Mouse (Mus musculus): ENCODE measurements around the gene Mettl17. TPM values are rescaled to one million over a fixed set of nuclear protein-coding genes. Genes with fewer than 3 reads are reported as not detected.
"Not testable (repeated sequence)": the region's sequence is repeated elsewhere in the genome, so short reads cannot be mapped to it uniquely, and the experiment has no call there.

Gene Mettl17
- total RNA-seq, 2 experiments from 2014 or later, result 3.1 to 4.2 TPM

DNA sequence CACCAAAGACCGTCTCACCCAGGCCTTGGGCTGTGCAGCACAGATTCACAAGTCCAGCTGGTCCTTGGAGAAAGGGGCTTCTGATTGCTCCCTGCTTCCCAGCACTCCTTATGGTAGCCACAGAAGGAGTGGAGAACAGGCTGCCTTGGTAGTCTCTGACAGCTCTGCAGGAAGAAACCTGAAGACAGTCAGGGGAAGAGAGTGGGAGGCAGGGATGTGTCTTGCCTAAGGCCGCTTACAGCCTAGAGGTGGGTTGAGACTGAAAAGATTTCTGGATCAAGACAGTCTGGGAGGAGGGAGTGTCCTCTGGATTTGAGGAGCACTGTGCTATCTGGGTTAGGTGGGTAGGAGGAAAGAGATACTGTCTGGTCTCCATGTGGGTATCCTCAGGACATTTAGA lies 38.3 kb downstream of the Mettl17 start:
- ATAC-seq (replicated peaks; ENCODE audit: low FRiP score, poor library complexity, severe bottlenecking), result no peak

- ATAC-seq (replicated peaks; ENCODE audit: low FRiP score, poor library complexity, severe bottlenecking), result no peak
These were observed 38.9 kb downstream of the Mettl17 start for GRCm38 (mm10) chr14:51923492-51923891.

GRCm38 (mm10) chr14:51926930-51927329 lies 42.3 kb downstream of the Mettl17 start:
- not testable (repeated sequence) for ATAC-seq (replicated peaks; ENCODE audit: low FRiP score, poor library complexity, severe bottlenecking)

DNA sequence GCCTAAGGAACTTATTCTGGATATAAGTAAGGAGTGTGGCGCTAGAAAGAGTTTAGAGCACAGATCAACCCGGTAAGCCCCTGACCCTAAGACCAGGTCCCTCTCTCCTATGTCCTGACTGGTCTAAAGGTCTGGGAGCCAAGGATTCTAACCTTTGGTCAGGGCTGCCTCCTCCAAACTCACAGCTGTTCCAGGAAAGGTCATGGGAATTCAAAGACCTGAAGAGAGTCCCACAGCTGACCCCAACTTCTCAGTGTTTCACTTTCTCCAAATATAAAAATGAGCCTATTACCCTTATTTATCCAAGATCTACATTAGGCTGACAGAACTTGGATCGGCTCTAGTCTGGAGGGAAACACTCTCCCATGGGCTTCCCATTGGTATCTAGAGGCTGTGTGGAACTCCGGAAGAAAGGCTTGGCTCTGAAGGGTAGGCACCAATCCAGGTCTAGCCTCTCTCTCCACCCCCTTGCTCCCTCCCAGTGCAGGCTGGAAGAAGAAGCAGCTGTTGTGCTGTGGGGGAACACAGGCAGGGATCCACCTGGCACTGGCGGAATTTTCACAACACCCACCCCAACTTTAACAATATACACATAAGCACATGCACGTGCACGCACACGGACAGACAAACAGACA lies 44.8 kb downstream of the Mettl17 start:
- ATAC-seq (replicated peaks; ENCODE audit: low FRiP score, poor library complexity, severe bottlenecking), result no peak

- no peak for ATAC-seq (replicated peaks; ENCODE audit: low FRiP score, poor library complexity, severe bottlenecking)
These were observed 45.3 kb downstream of the Mettl17 start for GRCm38 (mm10) chr14:51929968-51930367.

DNA sequence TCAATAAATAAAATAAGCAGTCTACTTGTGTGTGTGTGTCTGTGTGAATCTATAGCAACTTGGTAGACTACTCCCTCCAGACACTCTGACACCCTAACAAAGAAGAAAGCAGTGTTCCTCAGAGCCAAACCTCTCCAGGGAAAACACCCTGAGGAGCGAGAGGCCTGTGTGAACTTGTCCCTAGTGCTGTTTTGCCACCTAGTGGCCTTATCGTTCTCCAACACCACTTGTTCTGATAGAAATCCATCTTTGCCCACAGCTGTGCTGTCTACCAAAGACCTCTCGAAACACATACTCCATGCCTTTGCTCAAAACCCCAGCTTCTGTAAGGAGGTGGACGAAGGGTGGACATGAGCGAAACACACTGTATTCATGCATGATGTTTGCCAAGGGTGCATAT lies 46.2 kb downstream of the Mettl17 start:
- no peak for ATAC-seq (replicated peaks; ENCODE audit: low FRiP score, poor library complexity, severe bottlenecking)

- no peak for ATAC-seq (replicated peaks; ENCODE audit: low FRiP score, poor library complexity, severe bottlenecking)
These were observed 47.7 kb downstream of the Mettl17 start for GRCm38 (mm10) chr14:51932092-51933020.

GRCm38 (mm10) chr14:51939005-51939404 lies 54.4 kb downstream of the Mettl17 start:
- ATAC-seq (replicated peaks; ENCODE audit: low FRiP score, poor library complexity, severe bottlenecking), result no peak

GRCm38 (mm10) chr14:51940944-51941560 lies 56.4 kb downstream of the Mettl17 start:
- ATAC-seq (replicated peaks; ENCODE audit: low FRiP score, poor library complexity, severe bottlenecking), result no peak

DNA sequence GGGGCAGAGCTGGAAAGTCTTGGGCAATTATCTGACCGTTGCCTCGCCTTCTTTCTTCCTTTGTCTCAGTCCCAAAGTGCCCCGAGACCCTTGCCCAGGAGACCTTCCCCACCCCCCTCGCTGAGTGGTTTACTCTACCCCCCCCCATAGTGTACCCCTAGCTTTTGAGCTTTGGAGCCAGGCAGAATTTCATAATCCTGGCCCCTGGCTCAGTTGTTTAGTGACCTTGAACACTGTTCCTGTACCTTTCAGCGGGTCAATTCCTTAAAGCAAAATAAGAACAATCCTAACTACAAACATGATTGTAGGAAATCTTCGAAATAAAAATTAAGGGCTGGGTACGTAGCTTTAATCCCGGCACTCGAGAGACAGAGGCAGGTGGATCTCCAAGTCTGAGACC lies 56.9 kb downstream of the Mettl17 start:
- ATAC-seq (replicated peaks; ENCODE audit: low FRiP score, poor library complexity, severe bottlenecking), result no peak

GRCm38 (mm10) chr14:51942236-51942635 lies 57.6 kb downstream of the Mettl17 start:
- ATAC-seq (replicated peaks; ENCODE audit: low FRiP score, poor library complexity, severe bottlenecking), result no peak

Other genes with a start within 250 kb of the Mettl17 start
- not detected in 2 replicates for gene Gm4181, start 249.2 kb upstream of the Mettl17 start, total RNA-seq (2015; ENCODE audit: low replicate concordance)
- gene Gm4181, start 249.2 kb upstream of the Mettl17 start, total RNA-seq (2017; ENCODE audit: low replicate concordance), result not detected in 2 replicates
- not detected in 2 replicates for gene Gm17079, start 189.4 kb upstream of the Mettl17 start, total RNA-seq (2015; ENCODE audit: low replicate concordance)
- 0.68 TPM in 1 of 2 replicates, not detected in the other for gene Gm17079, start 189.4 kb upstream of the Mettl17 start, total RNA-seq (2017; ENCODE audit: low replicate concordance)
- not detected in 2 replicates for gene Gm5800, start 167.7 kb upstream of the Mettl17 start, total RNA-seq (2015; ENCODE audit: low replicate concordance)
- not detected in 2 replicates for gene Gm5800, start 167.7 kb upstream of the Mettl17 start, total RNA-seq (2017; ENCODE audit: low replicate concordance)
- gene Ang4, start 111.3 kb upstream of the Mettl17 start, total RNA-seq (2015; ENCODE audit: low replicate concordance), result not detected in 2 replicates
- gene Ang4, start 111.3 kb upstream of the Mettl17 start, total RNA-seq (2017; ENCODE audit: low replicate concordance), result not detected in 2 replicates
- not detected in 2 replicates for gene AY358078, start 84.8 kb upstream of the Mettl17 start, total RNA-seq (2015; ENCODE audit: low replicate concordance)
- not detected in 2 replicates for gene AY358078, start 84.8 kb upstream of the Mettl17 start, total RNA-seq (2017; ENCODE audit: low replicate concordance)
- 35.1 and 35.2 TPM in 2 replicates for gene Ear6, start 31.1 kb upstream of the Mettl17 start, total RNA-seq (2015; ENCODE audit: low replicate concordance)
- 59.2 and 65.9 TPM in 2 replicates for gene Ear6, start 31.1 kb upstream of the Mettl17 start, total RNA-seq (2017; ENCODE audit: low replicate concordance)
- gene Slc39a2, start 8.0 kb downstream of the Mettl17 start, total RNA-seq (2015; ENCODE audit: low replicate concordance), result not detected in 2 replicates
- gene Slc39a2, start 8.0 kb downstream of the Mettl17 start, total RNA-seq (2017; ENCODE audit: low replicate concordance), result not detected in 2 replicates
- 0.77 and 6.1 TPM in 2 replicates for gene Ndrg2, start 29.3 kb downstream of the Mettl17 start, total RNA-seq (2015; ENCODE audit: low replicate concordance)
- gene Ndrg2, start 29.3 kb downstream of the Mettl17 start, total RNA-seq (2017; ENCODE audit: low replicate concordance), result 5.3 and 6.4 TPM in 2 replicates
- not detected in 2 replicates for gene Tppp2, start 33.6 kb downstream of the Mettl17 start, total RNA-seq (2015; ENCODE audit: low replicate concordance)
- gene Tppp2, start 33.6 kb downstream of the Mettl17 start, total RNA-seq (2017; ENCODE audit: low replicate concordance), result not detected in 2 replicates
- not detected in 2 replicates for gene Rnase13, start 37.9 kb downstream of the Mettl17 start, total RNA-seq (2015; ENCODE audit: low replicate concordance)
- gene Rnase13, start 37.9 kb downstream of the Mettl17 start, total RNA-seq (2017; ENCODE audit: low replicate concordance), result not detected in 2 replicates
- gene Arhgef40, start 99.9 kb downstream of the Mettl17 start, total RNA-seq (2015; ENCODE audit: low replicate concordance), result 4.8 TPM in 1 of 2 replicates, not detected in the other
- 2.3 and 14.1 TPM in 2 replicates for gene Arhgef40, start 99.9 kb downstream of the Mettl17 start, total RNA-seq (2017; ENCODE audit: low replicate concordance)
- not detected in 2 replicates for gene Tmem253, start 130.8 kb downstream of the Mettl17 start, total RNA-seq (2015; ENCODE audit: low replicate concordance)
- gene Tmem253, start 130.8 kb downstream of the Mettl17 start, total RNA-seq (2017; ENCODE audit: low replicate concordance), result not detected in 2 replicates
- gene Zfp219, start 135.9 kb downstream of the Mettl17 start, total RNA-seq (2015; ENCODE audit: low replicate concordance), result 0.58 and 1.9 TPM in 2 replicates
- 3.1 and 3.8 TPM in 2 replicates for gene Zfp219, start 135.9 kb downstream of the Mettl17 start, total RNA-seq (2017; ENCODE audit: low replicate concordance)
- not detected in 2 replicates for gene Olfr221, start 157.6 kb downstream of the Mettl17 start, total RNA-seq (2015; ENCODE audit: low replicate concordance)
- 0.56 TPM in 1 of 2 replicates, not detected in the other for gene Olfr221, start 157.6 kb downstream of the Mettl17 start, total RNA-seq (2017; ENCODE audit: low replicate concordance)
- 143 and 152 TPM in 2 replicates for gene Hnrnpc, start 219.2 kb downstream of the Mettl17 start, total RNA-seq (2015; ENCODE audit: low replicate concordance)
- 197 and 275 TPM in 2 replicates for gene Hnrnpc, start 219.2 kb downstream of the Mettl17 start, total RNA-seq (2017; ENCODE audit: low replicate concordance)
- gene Rpgrip1, start 225.9 kb downstream of the Mettl17 start, total RNA-seq (2015; ENCODE audit: low replicate concordance), result 1.3 TPM in 1 of 2 replicates, not detected in the other
- 3.2 and 4.6 TPM in 2 replicates for gene Rpgrip1, start 225.9 kb downstream of the Mettl17 start, total RNA-seq (2017; ENCODE audit: low replicate concordance)